Mouse (Mus musculus): ENCODE results near the gene Mbip. TPM values are rescaled to one million over a fixed set of nuclear protein-coding genes. Genes with fewer than 3 reads are reported as not detected.

The Mbip gene
- total RNA-seq (2014; rRNA removed) (18.0 and 42.0 TPM in 2 replicates), polyA plus RNA-seq (2015; fragmentation: Nextera tagmentation; extraction: Ambion mirVana) (34.4 and 36.1 TPM in 2 replicates)

DNA sequence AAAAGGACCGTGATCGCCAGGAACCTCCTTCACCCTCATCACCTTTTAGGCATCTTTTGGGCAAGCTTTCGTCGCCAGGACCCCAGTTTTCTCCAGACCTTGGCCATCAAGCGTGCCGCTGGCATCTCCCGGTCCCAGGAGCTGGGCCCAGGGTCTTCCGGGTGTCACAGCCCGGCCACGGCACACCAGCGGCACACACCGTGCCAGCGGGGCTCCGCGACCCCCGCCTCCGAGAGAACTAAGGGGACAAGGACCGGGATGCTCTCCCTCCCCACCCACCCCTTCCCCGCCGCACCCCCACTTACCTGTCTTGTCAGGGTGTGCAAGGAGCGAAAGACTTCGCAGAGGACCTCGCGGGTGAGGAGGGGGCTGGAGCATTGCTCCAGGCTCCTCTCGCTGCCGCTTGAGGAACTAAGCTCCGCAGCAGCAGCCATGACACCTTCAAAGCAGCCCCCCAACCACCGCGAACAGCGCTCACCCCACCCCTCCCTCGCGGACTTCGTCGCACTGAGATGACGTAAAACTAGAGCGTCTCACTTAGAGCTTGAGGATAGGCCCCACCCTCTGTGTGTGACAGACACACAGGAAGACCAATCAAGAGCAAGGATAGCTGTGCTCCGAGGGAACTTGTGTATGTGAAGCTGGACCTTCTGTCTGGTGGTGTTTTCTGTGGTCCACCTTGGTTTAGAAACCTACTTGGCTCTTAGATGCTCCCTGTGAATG is at the start of gene Mbip:
TSS of gene Mbip (minus strand) at position 528 of the 723 bp plus-strand sequence.
- H3K4me1 ChIP-seq (ENCODE audit: insufficient read depth, low read length), result peaks cover 4% of the 10 kb centered on the region; the same call in 1 of the 2 replicates
- peak within 1 kb of the TSS; percentile 57; the same call in 1 of the 2 replicates for H3K27ac ChIP-seq
- peak; percentile 99 for DNase-seq (ENCODE audit: low spot score)
- H3K9ac ChIP-seq (replicated peaks; ENCODE audit: low read length), result peak within 1 kb of the TSS; percentile 82
- peak within 1 kb of the TSS; percentile 69 for H3K4me2 ChIP-seq (ENCODE audit: low read depth, low read length)
- TF ChIP-seq CTCF (IDR thresholded peaks at IDR 0.05; ENCODE audit: low read depth), result no peak
- H3K9me3 ChIP-seq (ENCODE audit: low read length), result no peaks in the 10 kb centered on the region
- peak; percentile 100 for ATAC-seq
- H3K4me3 ChIP-seq (ENCODE audit: low read length), result peak within 1 kb of the TSS; percentile 96
- under 1% methylated on average over 37 of the region's 37 CpGs for WGBS
- no peaks in the 10 kb centered on the region for H3K27me3 ChIP-seq (ENCODE audit: insufficient read depth, low read length)
- H3K36me3 ChIP-seq (ENCODE audit: insufficient read depth, low read length), result no peaks in the 10 kb centered on the region

- H3K4me2 ChIP-seq (ENCODE audit: low read depth, low read length), result peak overlapping the region; percentile 27; the same call in 1 of the 2 replicates
- H3K27me3 ChIP-seq (ENCODE audit: insufficient read depth, low read length), result no peaks in the 10 kb centered on the region
- no peak for ATAC-seq
- no peak for DNase-seq (ENCODE audit: low spot score)
- WGBS, result 28% methylated on average over 7 of the region's 7 CpGs
- H3K4me1 ChIP-seq (ENCODE audit: insufficient read depth, low read length), result no peaks in the 10 kb centered on the region
- H3K27ac ChIP-seq, result no peak overlapping the region
- H3K4me3 ChIP-seq (ENCODE audit: low read length), result no peak overlapping the region
- H3K9me3 ChIP-seq (ENCODE audit: low read length), result no peaks in the 10 kb centered on the region
- H3K9ac ChIP-seq (replicated peaks; ENCODE audit: low read length), result no peak overlapping the region
- H3K36me3 ChIP-seq (ENCODE audit: insufficient read depth, low read length), result no peaks in the 10 kb centered on the region
- TF ChIP-seq CTCF (IDR thresholded peaks at IDR 0.05; ENCODE audit: low read depth), result no peak
Observed at GRCm38 (mm10) chr12:56387647-56388205, 42.0 kb upstream of the Mbip start.

DNA sequence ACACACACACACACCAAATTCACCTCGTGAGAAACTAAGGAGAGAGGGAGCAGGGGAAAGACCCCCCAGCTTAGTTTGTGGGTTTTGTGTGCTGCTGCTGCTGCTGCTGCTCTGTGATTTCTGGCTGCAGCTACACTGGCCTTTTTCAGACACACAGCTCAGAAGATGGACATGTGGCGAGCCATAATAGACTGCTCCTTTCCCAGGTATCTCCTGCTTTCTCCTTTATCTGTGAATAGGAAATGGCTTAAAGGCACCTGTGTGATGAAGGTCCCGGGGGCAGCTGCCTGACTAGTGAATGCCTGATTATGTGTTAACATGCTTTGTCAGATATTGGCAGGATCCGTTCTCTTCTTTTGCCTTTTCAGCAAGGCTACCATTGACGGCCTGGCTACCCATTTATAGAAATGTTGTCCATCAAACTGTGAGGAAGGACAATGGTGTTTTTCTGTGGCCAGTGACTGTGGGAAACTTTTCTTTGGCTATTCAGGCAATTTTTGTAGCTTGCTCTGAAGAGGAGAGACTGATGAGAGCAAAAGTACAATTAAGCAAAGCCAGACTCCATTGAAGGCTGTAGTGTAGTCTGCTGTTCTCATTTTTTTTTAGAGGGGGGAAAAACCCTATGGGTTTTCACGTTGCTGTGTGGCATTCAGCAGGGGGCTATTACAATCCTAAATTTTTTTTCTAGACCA is 41.4 kb upstream of the Mbip start:
- Histone ChIP-seq H3K27ac (no peak overlapping the region), H3K4me1 (ENCODE audit: insufficient read depth, low read length) (no peaks in the 10 kb centered on the region), H3K9me3 (ENCODE audit: low read length) (no peaks in the 10 kb centered on the region), H3K27me3 (ENCODE audit: insufficient read depth, low read length) (no peaks in the 10 kb centered on the region), H3K4me3 (ENCODE audit: low read length) (no peak overlapping the region), H3K9ac (replicated peaks; ENCODE audit: low read length) (no peak overlapping the region), H3K36me3 (ENCODE audit: insufficient read depth, low read length) (no peaks in the 10 kb centered on the region), H3K4me2 (ENCODE audit: low read depth, low read length) (no peak overlapping the region)
- no peak for ATAC-seq
- WGBS, result 14% methylated on average over 6 of the region's 6 CpGs
- no peak for TF ChIP-seq CTCF (IDR thresholded peaks at IDR 0.05; ENCODE audit: low read depth)
- DNase-seq (ENCODE audit: low spot score), result no peak

DNA sequence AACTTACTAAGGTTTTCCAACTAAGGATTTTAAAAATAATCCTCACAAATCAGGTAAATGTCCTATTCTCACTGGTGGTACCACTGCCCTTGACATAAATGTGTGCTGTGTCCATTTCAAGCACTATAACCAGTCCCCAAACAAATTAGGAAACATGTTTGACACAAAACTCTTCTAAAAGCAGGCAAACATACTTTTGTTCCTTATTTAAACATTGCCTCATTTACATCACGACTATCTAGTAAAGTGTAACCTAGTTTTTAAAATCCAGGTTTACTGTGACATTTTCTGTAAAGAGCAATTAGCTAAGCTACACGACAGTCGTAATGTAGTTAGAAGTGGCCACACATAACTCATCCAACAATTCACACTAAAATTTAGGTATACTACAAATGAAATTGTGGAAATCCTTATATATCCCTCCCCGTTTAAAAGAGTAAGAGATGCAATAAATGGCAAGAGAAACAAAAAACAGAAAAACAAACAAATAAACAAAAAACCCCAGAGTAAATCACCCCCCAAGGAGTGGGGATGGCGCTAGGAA is 851 bp downstream of the Mbip start:
- no peak overlapping the region for H3K27ac ChIP-seq
- 4% methylated on average over 5 of the region's 5 CpGs for WGBS

GRCm38 (mm10) chr12:56339295-56340056 is 6.2 kb downstream of the Mbip start:
- no peaks in the 10 kb centered on the region for H3K27me3 ChIP-seq (ENCODE audit: insufficient read depth, low read length)
- H3K9me3 ChIP-seq (ENCODE audit: low read length), result no peaks in the 10 kb centered on the region
- no peak overlapping the region for H3K4me2 ChIP-seq (ENCODE audit: low read depth, low read length)
- no peak for TF ChIP-seq CTCF (IDR thresholded peaks at IDR 0.05; ENCODE audit: low read depth)
- no peak overlapping the region for H3K4me3 ChIP-seq (ENCODE audit: low read length)
- no peak overlapping the region for H3K9ac ChIP-seq (replicated peaks; ENCODE audit: low read length)
- H3K36me3 ChIP-seq (ENCODE audit: insufficient read depth, low read length), result peaks cover 13% of the 10 kb centered on the region
- no peak overlapping the region for H3K27ac ChIP-seq
- no peaks in the 10 kb centered on the region for H3K4me1 ChIP-seq (ENCODE audit: insufficient read depth, low read length)
- 73% methylated on average over 8 of the region's 8 CpGs for WGBS
- DNase-seq (ENCODE audit: low spot score), result no peak
- no peak for ATAC-seq

More for the DNA sequence above, 851 bp downstream of the Mbip start:
- Histone ChIP-seq H3K4me3 (ENCODE audit: low read length) (peak overlapping the region; percentile 96), H3K27me3 (ENCODE audit: insufficient read depth, low read length) (no peaks in the 10 kb centered on the region), H3K36me3 (ENCODE audit: insufficient read depth, low read length) (no peaks in the 10 kb centered on the region), H3K9me3 (ENCODE audit: low read length) (no peaks in the 10 kb centered on the region), H3K9ac (replicated peaks; ENCODE audit: low read length) (peak overlapping the region; percentile 82), H3K4me1 (ENCODE audit: insufficient read depth, low read length) (peaks cover 4% of the 10 kb centered on the region; the same call in 1 of the 2 replicates), H3K4me2 (ENCODE audit: low read depth, low read length) (peak overlapping the region; percentile 69)
- ATAC-seq (no peak), DNase-seq (ENCODE audit: low spot score) (no peak)
- TF ChIP-seq CTCF (IDR thresholded peaks at IDR 0.05; ENCODE audit: low read depth), result no peak

DNA sequence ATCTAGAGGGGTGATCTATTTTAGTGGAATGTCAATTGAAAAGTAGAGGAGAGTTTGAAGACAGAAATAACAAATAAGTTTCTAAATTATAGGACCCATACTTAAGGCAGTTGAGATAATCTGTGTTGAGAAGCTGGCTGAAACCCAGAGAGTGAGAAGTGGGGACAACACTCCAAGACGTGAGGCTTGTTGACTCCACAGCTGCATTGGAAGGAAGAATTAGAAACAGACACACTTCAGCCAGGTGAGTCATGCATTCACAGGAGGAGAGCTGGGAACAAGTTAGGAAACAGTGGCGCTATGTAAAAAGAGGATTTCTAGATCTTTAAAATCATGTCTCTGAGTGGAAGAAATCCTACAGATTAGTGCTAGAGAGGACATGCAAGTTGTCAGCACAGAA is 12.2 kb downstream of the Mbip start:
- no peak overlapping the region for H3K4me2 ChIP-seq (ENCODE audit: low read depth, low read length)
- no peak overlapping the region for H3K9ac ChIP-seq (replicated peaks; ENCODE audit: low read length)
- no peaks in the 10 kb centered on the region for H3K4me1 ChIP-seq (ENCODE audit: insufficient read depth, low read length)
- no peak overlapping the region for H3K4me3 ChIP-seq (ENCODE audit: low read length)
- ATAC-seq (no peak), DNase-seq (ENCODE audit: low spot score) (no peak)
- WGBS, result 94% methylated on average over 2 of the region's 2 CpGs
- H3K9me3 ChIP-seq (ENCODE audit: low read length), result no peaks in the 10 kb centered on the region
- no peak for TF ChIP-seq CTCF (IDR thresholded peaks at IDR 0.05; ENCODE audit: low read depth)
- H3K27ac ChIP-seq, result no peak overlapping the region
- peaks cover 40% of the 10 kb centered on the region for H3K36me3 ChIP-seq (ENCODE audit: insufficient read depth, low read length)
- no peaks in the 10 kb centered on the region for H3K27me3 ChIP-seq (ENCODE audit: insufficient read depth, low read length)

All from hindbrain, postnatal 0 days (tissue).